Mouse (Mus musculus) kidney, adult 10 weeks (tissue): Measurements from ENCODE around the gene Olfr835. TPM values are rescaled to one million over a fixed set of nuclear protein-coding genes. Genes with fewer than 3 reads are reported as not detected.

Source experiments
- polyA plus RNA-seq: library from polyadenylated mRNA; stranded (reverse); fragments of 350-450 nt; fragmentation: Illumina TruSeq; extraction: RNeasy Lipid Tissue Mini Kit (QIAGEN cat#74804); gene quantifications from one replicate; pipeline ENCODE4 v1.2.3, GENCODE M21; 2014; ENCODE audit warnings: low read depth, low replicate concordance

Olfr835 gene
- polyA plus RNA-seq: not detected

GRCm38 (mm10) chr9:19032435-19032834 is at the start of gene Olfr835:
Olfr835 (plus strand) TSS chr9:19032735.

GRCm38 (mm10) chr9:18987690-18988089 is 44.8 kb upstream of the Olfr835 start, which contains the start of gene Olfr834:
Olfr834 (plus strand) TSS chr9:18987990.

Other genes starting within 250 kb of the Olfr835 start
- gene Olfr828, start 213.2 kb upstream of the Olfr835 start, polyA plus RNA-seq: not detected
- not detected for gene Olfr829, start 177.8 kb upstream of the Olfr835 start, polyA plus RNA-seq
- not detected for gene Olfr830, start 158.0 kb upstream of the Olfr835 start, polyA plus RNA-seq
- not detected for gene Olfr832, start 95.6 kb upstream of the Olfr835 start, polyA plus RNA-seq
- not detected for gene Olfr834, start 44.7 kb upstream of the Olfr835 start, polyA plus RNA-seq
- gene Olfr836, start 87.6 kb downstream of the Olfr835 start, polyA plus RNA-seq: not detected
- gene Olfr837, start 103.6 kb downstream of the Olfr835 start, polyA plus RNA-seq: not detected
- gene Olfr839-ps1, start 144.6 kb downstream of the Olfr835 start, polyA plus RNA-seq: not detected
- not detected for gene Olfr843, start 219.3 kb downstream of the Olfr835 start, polyA plus RNA-seq